Mouse (Mus musculus) spleen, postnatal 36 days (tissue): ENCODE data around the gene Apobec2.
"Not testable (repeated sequence)": the region's sequence is repeated elsewhere in the genome, so short reads cannot be mapped to it uniquely, and the experiment has no call there.

Experiments
- DNase-seq, 2 experiments: peaks; one replicate each; pipeline ENCODE4 v3.0.0; 2022; ENCODE audit warnings: low spot score in 2 of 2, mixed read lengths in 1 of 2

Apobec2 gene

DNA sequence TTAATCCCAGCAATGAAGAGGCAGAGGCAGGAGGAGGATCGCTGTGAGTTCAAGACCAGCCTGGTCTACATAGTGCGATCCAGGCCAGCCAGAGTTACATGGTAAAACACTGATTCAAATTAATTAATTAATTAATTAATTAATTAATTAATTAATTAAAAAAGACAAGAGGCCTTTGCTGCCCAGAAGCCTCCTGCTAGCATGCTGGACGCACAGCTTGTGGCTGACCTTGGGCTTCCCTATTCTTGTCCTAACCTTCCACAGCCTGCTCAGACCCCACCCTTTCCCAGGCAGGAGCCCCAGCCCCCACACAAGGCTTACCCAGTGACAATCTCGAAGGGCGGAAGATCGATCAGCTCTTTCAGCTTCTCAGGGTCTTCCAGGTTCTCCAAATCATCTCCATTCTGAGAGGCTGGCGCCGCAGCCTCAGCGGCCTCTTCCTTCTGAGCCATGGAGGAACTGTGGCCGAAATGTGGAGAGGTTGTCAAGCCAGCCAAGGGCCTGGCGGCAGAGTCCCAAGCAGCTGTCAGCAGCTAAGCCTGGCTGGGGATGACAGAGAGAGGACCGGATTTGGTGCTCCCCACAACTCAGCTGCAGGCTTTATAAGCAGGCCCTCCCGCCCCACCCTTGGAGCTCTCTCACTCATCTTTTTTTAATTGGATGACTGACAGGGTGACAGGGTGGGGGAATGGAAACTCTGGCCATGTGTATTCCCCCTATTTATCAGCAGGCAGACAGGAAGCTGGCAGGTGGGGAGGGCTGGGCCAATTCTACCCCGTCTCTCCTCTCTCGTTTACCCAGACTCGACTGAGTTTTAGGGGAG, at the start of gene Apobec2:
TSS of gene Apobec2 (minus strand) at position 773 of the 823 bp plus-strand sequence.
- no peak for DNase-seq

DNA sequence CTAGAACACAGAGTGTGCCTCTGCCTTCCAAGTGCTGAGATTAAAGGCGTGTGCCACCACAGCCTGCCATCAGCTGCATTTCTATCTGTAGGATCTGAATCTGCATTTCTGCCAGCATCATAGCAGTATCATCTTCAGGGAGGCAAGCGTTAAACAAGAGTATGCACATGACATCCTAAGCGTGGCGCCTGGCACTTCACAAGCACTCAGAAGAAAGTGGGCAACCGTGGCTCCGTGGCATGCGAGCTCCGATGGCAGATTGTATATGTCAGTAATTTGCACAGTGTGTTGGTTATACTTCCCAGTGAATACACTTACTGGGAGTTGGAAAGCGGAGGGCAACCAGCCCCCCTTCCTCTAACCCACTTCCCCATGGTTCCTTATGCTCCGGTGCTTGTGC, 47.2 kb upstream of the Apobec2 start:
- no peak for DNase-seq

DNA sequence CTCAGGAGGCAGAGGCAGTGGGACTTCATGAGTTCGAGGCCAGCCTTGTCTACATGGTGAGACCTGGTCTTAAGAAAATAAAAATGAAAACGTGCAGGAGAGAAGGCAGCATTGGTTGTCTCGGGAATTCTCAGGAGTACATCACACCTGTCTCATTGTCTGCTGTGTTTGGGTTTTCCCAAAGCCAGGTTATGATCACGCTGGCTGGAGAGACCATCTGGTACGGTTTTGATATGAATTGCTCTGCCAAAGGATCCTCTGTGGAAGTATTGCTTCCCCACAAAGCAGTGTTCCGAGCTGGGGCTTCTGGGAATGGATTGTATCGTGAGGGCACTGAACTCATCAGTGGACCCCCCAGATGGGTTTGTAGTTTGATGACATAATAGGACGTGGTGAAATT, 42.7 kb upstream of the Apobec2 start:
- DNase-seq = no peak

DNA sequence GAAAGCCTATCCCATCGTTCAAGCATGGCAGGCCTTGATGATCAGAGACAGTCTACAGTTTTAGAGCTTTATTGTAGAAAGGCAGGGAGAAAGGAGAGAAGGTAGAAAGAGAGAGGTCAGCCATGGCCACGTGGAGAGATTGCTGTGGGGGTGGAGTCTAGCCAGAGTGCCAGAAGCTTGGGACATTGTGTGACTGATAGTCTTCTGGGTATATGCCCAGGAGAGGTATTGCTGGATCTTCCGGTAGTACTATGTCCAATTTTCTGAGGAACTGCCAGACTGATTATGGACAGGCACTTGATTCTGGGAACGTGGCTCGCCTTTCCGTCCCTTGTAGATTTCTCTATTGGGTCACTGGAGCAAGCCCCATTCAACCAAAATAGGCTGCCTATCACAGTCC, 41.6 kb upstream of the Apobec2 start:
- DNase-seq = not testable (repeated sequence)

DNA sequence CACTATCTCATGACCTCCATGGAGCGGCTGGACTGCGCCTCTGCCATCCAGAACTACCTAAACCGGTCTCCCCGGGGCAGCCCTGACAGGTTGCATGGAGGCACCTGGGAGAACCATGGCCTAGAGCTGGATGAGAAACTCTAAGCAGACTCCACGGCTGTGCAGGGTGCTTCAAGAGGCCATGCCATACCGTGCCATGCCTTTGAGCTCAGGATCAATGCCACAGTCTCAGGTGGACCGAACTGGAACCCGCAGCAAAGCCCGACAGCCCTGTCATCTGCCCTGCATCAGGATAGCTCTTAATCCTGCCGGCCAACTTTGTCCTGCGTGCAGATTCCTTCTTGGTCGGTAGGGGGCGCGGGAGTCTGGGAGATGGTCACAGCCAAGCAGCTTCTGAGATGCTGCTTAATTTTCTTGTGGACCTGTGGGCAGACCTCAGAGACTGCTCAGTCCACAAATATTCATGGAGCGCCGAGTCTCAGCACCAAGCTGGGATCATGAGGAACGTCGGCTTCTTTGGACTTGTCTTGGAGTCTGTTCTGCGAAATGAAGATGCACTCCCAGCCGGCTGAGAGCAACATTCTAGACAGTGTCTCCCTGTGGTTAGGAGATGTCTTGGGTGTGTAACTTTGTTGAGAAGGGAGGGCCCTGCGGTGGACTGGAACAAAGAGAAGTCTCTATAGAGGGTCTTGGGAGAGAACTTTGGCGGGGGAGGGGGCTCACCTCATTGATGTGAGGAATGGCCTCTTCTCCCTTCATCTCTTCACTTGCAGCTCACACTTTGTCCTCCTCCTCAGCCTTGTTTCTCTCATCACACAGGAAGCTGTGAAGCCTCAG, 34.9 kb upstream of the Apobec2 start:
- DNase-seq = peak; percentile 68 to 78

DNA sequence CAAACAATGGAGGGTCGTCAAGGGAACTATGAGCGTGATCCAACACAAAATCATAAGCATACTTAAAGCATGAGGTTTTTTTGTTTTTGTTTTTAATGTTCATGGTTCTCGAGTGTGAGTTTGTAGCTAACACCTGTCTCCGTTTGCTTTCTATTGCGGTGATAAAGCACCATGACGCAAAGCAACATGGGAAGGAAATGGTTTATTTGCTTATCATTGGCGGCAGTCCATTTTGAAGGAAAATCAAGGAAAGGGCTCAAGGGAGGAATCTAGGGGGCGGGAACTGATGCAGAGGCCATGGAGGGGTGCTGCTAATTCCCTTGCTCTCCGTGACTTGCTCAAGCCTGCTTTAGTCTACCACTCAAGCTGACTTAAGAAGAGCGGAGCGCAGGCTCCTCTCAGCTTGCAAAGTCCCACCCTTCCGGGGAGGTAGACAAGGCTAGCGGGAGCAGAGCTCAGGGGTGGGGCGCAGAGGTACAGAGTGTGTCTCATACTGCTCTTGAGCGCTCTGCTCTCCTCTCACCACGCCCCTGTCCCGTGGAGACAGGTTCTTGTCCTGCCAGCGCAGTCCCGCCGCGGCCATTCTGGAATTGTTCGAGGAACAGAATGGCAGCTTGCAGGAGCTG, 34.2 kb upstream of the Apobec2 start:
- DNase-seq = peak; percentile 28 to 35

DNA sequence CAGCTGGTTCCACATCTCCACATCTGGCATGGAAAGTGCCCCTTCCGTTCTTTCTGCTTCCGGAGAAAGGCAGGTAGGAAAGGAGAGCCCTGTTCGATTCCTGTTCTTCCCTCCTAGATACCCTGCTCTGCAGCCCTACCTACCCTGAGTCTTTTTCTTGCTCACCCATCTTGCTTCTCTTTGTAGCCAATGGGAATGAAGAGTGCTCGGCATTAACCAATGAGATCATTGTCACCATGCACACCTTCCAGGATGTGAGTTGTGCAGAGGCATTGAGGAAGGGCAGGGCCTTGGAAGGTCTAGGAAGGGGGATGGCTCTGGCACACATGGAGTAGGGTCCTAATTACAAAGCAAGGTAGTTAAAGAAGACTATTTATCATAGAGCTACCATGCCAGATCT, 30.7 kb upstream of the Apobec2 start:
- DNase-seq = no peak

DNA sequence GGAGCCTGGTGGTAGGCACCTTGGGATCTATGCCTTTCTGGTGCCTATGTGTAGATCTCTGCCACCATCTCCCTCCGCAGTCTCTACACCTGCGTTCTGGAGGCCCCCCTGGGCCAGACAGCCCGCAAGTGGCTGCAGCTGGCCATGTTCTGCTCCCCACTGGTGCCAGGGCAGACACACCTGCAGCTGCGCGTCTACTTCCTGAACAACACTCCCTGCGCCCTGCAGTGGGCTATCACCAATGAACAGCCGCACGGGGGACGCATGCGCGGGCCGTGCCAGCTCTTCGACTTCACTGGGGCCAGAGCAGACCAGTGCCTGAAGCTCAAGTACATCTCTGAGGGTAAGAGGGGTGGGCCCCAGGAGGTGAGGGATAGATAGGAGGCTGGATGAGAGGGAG, 29.4 kb upstream of the Apobec2 start:
- DNase-seq = peak; percentile 61 to 71

DNA sequence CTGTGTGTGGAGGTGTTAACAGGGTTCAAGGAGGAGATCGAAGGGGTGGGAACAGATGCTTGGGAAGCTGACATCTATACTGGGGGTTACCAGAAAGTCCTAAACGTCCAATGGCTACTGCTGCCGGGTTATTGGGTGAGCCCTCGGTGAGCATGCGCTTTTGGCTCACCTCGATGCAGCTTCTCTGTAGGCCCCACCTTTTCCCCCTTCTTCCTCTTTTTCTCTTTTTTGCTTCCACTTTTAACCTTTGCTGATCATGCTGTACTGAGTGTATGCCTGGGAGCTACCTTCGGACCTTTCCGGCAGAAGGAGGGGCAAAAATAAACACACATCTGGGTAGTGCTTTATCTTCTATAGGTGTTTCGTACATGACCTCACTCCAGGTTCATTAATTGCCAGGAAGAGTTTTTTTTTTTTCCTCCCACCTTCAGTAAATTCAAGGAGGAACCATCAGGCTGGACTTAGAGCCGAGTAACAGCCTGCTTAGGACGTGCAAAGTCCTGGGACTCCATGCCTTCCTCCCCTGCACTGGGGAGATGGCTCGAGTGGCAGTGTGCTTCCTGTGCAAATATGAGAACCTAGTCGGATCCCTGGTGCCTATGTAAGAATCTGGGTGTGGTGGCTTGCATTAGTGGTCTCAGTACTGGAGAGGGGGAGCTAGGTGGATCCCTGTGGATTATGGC, 25.4 kb upstream of the Apobec2 start:
- peak; percentile 44 to 51 for DNase-seq

DNA sequence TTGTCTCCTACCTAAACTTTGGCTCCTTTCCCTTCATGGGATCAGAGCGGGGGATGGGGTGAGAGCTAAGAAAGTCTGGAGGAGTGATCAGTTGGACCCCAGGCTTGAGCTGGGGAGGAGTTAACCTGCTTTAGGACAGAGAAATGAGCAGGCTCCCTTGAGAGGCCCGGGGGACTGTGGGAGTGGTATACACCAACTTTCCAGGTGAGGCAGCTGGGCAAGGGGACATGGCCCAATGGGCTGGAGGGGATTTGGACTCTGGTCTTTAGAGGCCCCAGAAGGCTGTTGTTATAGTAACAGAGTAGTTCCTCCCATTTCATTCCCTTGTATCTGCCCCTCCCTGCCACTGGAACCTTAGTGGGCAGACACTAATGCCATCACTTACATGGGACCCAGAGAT, 23.2 kb upstream of the Apobec2 start:
- DNase-seq = no peak

DNA sequence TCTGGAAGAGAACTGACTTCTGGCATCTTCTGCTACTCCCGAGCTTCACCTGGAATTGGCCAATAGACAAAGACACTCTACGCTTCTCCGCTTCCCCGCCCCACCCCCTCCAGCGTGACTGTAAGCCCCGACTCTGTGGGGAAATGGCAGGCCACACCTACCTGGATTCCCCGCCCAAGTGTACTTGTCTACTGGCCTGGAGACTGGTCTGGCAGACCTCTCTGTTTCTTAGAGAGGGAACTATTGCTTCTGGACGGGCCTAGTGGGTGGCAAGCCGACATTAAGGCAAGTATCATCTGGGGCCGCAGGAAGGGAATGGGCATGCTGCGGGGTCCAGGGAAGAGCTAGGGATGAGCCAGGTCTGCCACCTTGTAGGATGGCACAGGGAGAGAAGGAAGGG, 22.0 kb upstream of the Apobec2 start, which contains the start of gene Unc5cl:
TSS of gene Unc5cl (plus strand) at position 214 of the 400 bp plus-strand sequence.
- no peak for DNase-seq

DNA sequence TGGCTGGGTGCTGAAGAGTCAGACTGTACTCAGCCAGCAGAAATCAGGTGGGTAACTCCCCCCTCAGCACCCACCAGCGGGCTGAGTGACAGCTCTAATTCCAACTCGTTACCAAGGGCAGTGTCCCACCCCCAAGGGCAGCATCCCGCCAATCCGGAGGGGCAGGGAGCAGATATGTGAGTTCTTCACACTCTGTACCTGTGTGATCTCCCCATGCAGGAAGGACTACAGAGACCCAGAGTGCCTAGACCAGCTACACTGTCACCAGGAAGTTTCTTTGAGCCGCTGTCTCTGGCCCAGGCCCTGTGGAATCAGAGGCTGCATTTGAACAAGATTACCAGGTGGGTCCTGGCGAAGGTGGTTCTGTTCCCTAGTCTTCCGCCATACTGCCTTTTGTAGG, 21.5 kb upstream of the Apobec2 start:
- no peak for DNase-seq

DNA sequence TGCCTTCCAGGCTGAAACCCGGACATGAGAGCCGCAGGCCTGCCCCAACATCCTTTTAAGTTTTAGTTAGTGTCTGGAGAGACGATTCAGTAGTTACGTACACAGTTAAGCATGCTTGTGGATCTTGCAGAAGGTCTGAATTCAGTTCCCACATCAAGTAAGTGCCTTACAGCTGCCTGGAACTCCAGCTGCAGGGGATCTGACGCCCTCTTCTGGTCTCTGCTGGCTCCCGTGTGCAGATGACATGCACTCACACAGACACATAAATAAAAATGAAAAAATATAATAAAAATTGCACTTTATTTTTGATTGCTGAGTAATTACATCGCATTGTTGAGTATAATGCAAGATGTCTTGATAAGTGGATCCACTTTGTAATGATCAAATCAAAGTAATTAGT, 20.8 kb upstream of the Apobec2 start:
- no peak for DNase-seq

DNA sequence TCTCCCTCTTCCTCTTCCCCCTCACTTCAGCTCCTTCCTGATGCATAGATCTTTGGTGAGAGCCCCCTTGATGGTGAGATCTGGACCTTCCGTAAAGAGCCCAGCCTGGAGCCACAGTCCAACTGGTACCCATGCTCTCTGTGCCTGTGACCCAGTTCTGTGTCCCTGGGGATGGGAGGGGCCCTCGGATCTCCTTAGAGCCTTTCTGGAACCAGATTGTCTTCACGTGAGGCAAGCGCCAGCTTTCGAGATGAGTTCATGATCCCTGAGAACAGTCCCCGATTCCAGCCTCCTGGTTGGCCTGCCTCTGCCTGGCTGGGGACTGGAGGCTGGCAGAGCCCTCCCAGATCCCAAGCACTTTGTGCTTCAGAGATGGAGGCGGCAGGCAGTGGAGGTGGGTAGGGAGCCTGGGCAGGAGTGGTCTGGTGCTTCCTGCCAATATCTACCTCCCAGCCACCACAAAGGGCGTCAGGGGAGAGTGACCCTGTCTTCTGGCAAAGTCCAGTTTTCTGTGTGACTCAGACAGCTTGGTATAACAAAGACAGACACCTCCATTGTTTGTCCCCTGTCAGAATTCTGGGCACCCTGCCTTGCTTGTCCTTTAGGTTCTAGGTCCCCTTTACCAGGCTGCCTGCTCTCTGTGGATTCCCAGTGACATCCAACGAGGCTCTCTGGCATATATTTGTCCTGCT, 19.2 kb upstream of the Apobec2 start:
- no peak for DNase-seq

DNA sequence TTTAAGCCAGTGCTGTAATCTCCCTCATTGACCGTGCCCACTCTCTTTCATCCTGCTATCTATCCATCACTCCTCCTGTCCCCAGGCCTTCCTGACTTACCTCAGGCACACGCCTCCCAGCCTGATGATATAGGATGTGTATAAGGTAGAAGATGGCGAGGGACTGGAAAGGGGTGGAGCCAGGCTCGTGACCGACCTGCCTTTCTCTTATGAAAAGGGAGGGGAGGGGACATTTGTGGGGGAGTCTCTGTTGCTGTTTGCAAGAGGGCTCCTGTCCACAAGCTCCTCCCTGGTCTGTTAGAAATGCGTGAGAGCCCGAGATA, 18.6 kb upstream of the Apobec2 start, which contains the start of gene Tspo2:
TSS of gene Tspo2 (minus strand) at position 170 of the 323 bp plus-strand sequence.
- DNase-seq = peak; percentile 44 to 70

DNA sequence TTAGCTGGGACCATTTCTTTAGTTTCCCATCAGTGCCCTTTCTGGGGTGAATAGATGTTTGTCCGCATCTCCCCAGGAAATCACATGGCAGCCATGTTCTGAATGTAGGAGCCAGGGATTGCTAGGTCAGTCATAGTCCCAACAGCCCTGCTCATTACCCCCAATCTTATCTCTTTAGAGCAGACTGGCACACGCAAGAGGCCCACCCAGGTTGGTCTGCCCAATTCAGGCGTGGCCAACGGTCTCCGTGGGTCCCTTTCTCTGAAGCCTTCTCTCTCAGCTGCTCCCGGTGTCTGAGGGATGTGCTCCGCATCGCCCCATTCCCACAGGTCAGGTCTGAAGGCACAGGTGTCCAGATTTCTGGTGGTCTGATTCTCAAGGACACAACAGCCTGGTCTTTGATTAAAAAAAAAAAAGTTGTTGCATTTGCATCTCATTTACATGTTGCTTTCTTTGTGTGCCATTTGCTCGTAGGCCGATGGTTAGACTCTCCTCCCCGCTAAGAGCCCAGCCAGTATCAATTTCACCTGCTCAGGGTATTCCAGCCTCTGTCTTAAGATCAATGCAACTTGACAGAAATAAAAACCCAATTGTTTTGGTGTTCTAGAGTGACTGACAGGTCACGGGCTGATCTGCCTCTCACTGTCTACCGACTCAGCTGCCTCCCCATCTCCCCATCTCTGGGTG, 18.1 kb upstream of the Apobec2 start:
- DNase-seq = peak; percentile 60 to 79

DNA sequence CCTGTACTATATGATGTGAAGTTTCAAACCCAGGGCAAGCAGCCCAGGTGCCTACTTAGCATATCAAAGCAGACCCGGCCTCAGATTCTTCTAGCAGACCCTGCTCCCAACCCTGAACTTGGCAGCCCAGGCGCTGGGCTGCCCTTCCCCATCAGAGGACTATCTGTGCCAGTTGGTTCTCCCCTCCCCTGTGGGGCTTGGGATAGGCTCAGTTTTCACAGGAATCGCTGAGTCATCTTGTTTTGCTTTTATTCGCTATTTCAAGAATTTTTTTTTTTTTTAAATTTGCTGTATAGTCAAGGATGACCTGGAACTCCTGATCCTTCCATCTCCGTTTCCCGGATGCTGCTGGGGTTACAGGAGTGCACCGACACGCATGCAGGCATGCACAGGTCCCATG, 14.9 kb upstream of the Apobec2 start:
- peak in 1 of 2 experiments; percentile 44 for DNase-seq

DNA sequence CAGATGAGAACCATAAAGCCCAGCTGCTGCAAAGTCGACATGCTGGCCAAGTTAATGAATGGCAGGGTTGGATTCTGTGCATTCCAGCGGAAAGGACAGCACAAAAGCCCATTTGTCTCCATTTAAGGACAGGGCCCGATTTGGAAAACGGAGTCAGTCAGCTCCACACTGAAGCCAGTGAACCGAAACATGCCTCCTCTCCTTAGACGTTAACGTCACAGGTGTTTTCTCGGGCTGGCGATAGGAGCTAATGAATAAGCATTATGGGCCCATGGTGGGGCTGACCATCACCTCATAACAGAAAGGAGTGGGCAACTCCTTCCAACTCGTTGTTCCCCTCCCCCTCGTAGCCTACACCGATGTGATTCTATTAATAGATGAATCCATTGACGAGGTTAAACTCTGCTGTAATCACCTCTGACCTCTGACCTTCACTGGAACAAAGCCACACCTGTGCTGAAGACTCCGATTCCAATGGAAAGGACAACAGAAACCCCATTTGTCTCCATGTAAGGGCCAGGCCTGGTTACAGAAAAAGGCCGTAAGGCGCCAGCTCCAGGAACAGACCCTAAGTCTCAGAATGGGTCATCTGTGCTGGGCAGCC, 10.9 kb upstream of the Apobec2 start:
- no peak for DNase-seq

DNA sequence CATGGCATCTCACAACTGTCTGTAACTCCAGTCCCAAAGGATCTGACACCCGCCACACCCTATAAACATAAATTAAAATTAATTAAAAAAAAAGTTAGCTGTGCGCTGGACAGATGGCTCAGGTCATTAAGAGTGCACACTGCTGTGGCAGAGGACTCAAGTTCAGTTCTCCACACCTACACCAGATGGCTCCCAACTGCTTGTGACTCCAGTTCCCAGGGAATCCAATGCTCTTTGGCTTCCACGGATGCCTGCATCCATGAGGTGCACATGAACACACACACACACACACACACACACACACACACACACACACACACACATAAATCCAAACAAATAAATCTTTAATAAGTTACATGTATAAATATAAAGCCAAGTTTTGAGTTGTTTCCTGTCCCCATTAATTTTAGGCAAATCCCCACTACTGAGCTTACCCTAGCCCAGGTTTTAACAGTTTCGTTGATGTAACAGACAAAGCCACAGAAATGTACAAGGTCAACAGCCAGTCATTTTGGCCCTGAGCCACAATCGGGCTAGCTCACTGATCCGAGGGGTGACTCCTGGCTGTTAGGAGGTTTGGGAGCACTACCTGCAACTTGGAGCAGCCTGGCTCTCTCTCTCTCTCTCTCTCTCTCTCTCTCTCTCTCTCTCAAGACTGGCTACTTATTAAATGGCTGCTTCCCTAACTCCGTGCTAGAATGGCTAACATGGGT, 10.2 kb upstream of the Apobec2 start:
- no peak for DNase-seq
